Mouse (Mus musculus) adrenal gland (tissue): Measurements from ENCODE around the gene Cpsf3.

Source experiments
- intact Hi-C: fragments of 180-260 bp; cut with DNase I; formaldehyde crosslinking; loops from one replicate; pipeline ENCODE4 v1.15.1; 2025

Cpsf3 gene

GRCm38 (mm10) chr12:21286712-21287650 lies 1.8 kb downstream of the Cpsf3 start:
- intact Hi-C loops: no loop called here

DNA sequence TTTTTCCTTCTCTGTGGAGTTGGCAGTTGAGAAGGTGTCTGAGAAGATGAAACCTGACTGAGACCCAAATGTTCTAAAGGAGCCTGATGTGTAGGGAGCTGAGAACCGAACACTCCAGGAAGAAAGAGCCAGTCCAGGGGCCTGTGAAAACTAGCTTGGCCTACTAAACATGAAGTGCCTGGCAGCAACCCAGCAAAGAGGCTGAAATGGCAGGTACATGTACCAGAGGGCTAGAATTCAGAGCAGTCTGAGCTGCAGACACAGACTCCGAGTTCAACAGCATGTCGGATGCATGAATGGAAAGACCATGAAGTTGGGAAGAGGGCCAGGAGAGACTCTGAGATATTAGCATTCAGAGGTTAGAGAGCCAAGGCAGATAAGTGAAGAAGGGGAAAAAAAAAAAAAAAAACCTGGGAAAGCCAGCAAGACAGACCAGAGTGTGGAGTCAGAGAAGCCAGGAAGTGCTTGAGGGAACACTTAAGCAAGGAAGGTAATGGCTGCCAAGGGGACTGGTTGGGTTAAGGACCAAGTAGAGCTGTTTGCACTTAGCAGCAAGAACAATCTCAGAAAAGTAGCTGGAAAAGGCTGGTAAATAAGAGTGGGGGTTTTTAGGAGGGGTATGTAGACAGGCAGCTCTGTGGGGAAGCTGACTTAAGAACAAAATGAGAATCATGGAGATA lies 3.7 kb downstream of the Cpsf3 start:
- intact Hi-C loops: no loop called here

DNA sequence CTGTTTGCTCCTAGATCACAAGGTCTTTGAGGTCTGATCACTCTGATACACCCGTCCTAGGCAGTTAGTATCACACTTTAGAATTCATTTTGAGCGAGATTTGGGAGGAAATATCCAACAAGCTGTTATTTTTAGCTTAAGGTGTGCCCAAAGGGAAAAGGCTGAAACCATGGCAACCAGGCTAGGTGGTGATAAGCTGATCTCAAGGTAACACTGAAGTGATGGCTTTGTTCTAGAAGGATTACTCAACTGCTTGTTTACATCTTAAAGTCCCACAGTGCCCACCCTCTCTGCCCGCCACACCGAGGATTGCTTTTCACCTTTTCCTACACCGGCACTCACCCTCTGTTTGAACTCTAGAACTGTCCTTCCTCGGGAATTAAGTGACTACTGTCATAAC lies 4.5 kb downstream of the Cpsf3 start:
- intact Hi-C loops: no loop called here

DNA sequence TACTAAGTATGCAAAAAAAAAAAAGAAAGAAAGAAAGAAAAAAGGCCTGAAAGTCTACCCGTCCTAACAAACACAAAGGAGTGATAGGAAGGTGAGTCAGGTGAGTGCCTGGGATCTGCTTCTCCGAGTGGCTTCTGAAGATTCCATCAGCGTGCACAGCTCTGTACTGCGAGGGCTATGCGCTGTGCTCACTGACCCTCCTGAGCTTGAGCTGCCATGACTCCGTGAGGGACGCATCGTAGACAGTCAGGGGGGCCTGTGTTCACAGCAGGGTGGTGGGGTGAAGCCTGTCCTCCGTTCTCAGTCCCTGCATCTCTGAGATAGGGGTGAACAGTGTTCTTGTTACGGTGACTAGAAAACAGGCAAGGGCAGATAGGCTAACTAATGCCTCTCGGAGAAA lies 13.7 kb downstream of the Cpsf3 start:
- intact Hi-C loops: no loop called here

DNA sequence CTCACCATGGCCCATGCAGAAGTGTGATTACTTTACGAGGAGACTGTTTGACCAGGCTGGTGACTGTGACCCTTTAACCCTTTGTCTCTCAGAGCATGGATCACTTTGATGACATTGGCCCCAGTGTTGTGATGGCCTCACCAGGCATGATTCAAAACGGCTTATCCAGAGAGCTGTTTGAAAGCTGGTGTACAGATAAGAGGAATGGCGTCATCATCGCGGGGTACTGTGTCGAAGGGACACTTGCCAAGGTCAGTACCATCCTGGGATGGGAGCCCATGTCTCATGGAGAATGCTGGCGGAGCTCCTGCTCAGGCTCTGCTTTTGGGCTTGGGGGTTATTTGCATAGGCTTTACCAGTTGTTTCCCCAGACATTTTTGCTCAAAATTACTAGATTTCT lies 16.1 kb downstream of the Cpsf3 start:
- intact Hi-C loops: no loop called here

DNA sequence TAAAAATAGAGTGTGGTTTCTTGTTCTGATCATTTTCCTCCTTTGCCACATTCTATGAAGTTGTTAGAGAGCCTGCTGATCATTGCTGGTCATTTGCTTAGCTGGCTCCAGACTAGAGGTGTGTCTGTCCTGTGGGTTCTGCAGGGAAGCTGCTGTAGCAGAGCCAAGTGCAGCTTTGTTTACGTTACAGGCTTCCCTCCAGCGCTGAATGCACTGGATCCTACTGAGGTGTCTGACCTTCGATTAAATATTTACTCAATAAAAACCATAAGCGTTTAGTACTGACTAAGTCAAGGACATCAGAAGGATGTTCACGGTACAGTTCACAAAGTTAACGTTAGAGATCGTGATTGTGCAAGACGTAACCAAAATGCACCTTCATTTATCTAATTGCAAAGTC lies 16.7 kb downstream of the Cpsf3 start:
- intact Hi-C loops: no loop called here

- intact Hi-C loops: no loop called here
Measured at GRCm38 (mm10) chr12:21302361-21302783, 17.2 kb downstream of the Cpsf3 start.

DNA sequence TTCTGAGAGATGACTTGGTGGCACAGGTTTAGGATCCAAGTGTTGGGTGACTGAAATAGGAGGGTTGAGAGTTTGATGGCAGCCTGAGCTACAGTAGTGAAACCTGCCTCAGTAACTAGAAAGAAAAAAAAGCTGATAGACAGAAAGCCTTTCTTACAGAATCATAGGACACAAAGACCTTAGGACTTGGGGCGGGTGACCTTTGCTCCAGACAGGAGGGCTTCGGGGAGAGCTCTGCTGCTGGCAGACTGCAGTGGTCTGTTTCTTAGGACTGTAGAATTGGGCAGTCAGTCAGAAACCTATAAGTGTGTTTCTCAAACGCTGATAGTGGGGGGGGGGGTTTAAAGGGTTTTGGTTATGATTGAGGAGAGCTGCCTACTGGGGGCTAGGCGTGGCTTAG lies 20.6 kb downstream of the Cpsf3 start:
- intact Hi-C loops: no loop called here

DNA sequence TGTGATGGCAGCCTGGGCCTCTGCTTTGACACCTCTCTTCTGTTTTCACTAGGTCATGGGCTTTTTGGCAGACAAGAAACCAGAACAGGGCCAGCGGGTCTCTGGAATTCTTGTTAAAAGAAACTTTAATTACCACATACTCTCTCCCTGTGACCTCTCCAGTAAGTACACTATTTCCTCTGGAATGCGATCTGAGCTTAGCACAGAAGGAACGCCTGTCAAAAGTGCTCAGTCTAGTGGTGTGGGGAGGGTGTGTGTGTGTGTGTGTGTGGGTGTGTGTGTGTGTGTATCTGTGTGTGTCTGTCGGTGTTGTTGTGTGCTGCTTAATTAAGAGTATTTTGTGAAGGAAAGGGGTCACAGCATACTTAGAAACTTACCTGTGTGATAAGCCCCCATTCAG lies 21.5 kb downstream of the Cpsf3 start:
- intact Hi-C loops: no loop called here

DNA sequence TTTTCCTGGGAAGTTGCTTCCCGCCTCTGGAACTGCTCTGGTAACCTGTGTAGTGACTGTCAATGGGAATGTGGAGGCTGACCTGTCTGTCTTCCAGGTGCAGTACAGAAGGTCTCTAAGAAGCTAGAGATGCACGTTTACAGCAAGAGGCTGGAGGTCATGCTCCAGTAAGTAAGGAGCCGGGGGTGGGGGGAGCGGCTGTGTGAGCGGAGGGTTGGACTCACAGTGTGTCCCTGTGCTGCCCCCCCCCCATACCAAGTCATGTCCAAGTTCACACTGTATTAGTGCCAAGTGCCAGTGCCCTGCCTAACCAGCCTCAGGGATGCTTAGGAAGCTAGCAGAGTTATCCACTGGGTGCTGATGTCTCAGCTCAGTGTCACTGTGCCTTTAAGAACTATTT lies 27.0 kb downstream of the Cpsf3 start:
- intact Hi-C loops: no loop called here

DNA sequence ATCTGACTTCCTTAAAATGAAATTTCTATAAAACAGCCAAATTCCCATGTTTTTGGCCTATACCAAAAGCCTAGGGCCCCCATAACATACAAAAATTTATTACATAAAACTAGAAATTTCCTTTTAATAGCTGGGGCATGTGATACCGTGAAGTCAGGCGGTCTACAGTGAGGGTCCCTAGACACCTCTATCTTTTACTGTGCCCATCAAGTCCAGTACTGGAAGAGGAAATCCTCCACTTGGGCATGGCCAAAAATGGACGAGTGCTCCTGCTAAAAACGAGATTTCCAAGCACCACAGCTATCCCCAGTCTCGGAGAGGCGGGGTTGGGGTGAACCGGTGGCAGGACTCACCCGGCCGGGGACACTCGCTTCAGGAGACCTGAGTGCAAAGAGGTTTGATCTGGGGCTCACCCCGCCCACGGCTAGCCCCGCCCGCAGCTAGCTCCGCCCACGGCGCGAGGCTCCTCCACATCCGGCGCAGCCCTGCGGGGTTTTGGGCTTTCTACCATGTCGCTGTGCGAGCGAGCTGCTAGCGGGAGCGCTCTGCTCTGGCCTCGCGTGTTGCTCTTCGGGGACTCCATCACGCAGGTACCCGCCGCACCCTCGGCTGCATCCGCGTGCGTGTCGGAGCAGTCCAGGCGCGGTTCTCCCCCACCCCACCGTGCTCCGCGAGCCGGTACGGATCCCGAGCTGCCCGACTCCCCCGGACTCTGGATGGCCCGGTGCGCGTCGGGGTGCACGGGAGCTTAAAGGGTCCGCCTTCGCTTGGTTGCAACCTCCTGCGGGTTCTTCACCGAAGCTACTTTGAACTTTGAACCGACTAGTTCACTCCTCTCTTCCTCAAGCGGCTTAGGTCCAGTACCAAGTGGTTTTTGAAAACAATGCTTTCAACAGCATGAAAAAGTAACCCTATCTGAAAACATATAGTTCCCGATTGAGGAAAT lies 31.0 kb downstream of the Cpsf3 start, which contains the start of gene Iah1:
Iah1 (plus strand) TSS at position 467 of the 946 bp plus-strand sequence.
- intact Hi-C loops: no loop called here

DNA sequence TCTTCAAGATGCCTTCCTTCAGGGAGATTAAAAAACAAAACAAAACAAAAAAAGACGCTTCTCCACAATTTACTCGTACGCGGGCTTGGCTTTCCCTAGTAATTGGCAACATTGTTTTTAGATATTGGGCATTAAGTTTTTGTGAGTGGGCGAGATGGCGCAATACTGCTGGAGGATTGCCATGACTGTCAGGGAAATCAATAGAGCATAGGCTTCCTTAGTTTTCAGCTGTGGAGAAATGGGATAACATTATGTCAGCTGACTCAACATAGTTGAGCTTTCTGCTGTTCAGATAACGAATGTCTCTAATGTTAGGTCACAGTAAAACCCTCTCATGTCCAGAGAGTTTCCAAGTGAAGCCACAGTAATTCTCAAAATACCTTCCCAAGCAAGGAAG lies 31.7 kb downstream of the Cpsf3 start:
- intact Hi-C loops: no loop called here

DNA sequence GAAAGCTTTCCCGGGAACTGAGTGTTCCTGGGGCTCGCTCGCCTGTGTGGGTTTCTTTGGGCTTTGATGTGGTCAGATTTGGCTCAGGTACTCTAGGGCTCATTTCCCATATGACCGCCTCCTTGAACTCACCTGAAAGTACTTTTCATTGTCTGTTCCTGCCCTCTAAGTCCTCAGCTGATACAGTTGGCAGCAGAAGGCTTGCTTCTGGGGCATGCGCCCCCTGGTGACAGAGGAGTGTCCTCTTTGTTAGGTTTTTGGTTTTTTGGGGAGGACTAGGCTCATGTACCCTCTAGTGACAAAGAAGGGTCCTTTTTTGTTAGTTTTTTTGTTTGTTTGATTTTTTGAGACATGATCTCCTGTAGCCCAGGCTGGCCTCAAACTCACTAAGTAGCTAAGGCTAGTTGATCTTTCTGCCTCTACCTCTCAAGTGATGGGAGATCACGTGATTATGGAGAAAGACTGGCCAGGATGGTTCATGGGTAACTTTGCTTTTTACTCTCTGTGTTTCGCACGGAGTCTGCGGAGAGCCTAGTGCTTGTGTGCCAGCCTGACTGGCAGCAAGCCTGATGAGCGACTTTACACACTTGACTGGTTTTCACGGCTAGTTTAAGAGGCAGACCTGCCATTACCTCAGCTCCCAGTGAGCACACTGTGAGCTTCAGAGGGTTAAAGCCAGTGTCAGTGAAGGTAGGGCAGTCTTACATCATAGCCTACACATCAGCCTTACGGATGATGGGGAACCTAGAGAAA lies 33.1 kb downstream of the Cpsf3 start:
- intact Hi-C loops: no loop called here

DNA sequence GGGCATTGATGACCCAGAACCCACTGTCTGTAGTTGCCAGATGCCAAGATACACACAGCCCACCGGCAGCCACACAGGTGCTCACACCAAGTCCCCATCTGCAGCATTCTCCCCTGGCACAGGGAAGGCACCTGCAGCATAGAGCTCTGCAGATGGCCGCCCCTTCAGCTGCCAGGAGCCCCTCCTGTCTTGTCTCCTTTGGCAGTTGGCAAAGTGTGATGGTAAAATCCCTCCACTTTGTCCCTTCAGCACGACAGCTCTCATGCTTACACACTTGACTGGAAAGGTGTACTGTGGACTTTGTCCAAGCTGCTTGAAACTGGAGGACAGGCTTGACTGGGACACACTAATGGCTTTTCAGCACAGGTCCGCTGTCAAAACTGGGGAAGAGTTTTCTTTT lies 35.1 kb downstream of the Cpsf3 start:
- intact Hi-C loops: no loop called here

DNA sequence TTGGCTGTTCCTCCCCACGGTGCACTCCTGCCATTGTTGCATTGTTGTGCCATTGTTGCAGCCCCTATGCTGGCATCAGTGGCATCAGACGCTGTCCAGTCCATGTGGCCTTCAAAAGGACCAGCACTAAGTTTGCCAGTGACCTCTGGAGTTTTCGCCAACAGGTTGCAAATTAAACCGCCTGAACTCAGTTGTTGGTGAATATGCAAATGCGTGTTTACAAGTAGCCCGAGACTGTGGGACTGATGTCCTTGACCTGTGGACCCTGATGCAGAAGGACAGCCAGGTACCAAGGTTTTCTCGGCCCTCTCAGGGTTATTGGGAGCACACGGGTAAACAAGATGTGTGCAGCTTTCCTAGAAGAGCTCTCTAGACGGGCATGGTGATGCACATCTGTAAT lies 36.0 kb downstream of the Cpsf3 start:
- intact Hi-C loops: no loop called here

- intact Hi-C loops: no loop called here
Measured at GRCm38 (mm10) chr12:21322296-21322695, 37.1 kb downstream of the Cpsf3 start.

- intact Hi-C loops: no loop called here
Measured at GRCm38 (mm10) chr12:21322856-21323255, 37.7 kb downstream of the Cpsf3 start.

GRCm38 (mm10) chr12:21324101-21324500 lies 38.9 kb downstream of the Cpsf3 start:
- intact Hi-C loops: no loop called here

DNA sequence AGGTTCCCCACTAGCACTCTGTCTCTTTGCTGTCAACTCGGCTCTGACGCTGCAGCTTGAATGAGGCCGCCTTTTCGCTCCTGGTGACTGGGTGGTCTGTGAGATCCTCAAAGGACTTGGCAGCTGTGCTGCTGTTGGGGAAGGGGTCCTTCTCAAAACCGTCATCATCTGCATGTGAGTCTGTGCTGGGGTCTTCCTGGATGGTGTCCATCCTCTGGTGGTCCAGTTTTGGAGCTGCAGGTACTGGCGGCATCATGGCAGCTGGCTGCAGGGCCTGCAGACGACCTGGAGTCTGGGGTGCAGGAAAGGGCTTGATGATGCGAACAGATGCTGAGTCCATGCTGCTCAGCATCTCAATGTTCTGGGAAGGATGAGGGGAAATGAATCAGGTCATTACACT lies 40.1 kb downstream of the Cpsf3 start:
- intact Hi-C loops: no loop called here

DNA sequence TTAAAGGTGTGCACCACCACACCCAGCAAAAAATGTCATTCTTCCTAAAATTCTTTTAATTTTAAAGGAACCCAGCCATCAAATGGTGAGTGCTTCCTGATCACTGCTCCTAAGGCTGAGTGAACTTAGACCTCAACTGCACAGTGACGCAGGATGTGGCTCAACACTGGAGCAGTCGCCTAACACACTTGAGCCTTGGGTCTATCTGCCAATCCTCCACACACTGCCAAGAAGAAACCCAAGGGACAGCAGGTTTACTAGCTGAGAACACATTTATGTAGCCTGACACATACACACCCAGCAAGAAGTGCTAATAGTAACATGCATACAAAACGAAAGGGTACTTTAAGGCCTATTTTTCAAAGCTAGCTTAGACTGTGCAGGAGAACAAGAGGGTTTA lies 41.1 kb downstream of the Cpsf3 start:
- intact Hi-C loops: no loop called here
